Mouse (Mus musculus) CH12.LX (cell line): ENCODE results near the gene Slc24a3. TPM values are rescaled to one million over a fixed set of nuclear protein-coding genes. Genes with fewer than 3 reads are reported as not detected.

Source experiments
- DNase-seq: peaks from one replicate; pipeline ENCODE4 v3.0.0-alpha.2; 2013; ENCODE audit errors: extremely low read depth
- H3K27ac ChIP-seq: 2 replicates; pipeline ENCODE4 v1.5.1; 2012; ENCODE audit warnings: low read depth, mild to moderate bottlenecking, control low read depth, moderate library complexity; ENCODE audit not compliant: insufficient read depth
- H3K27me3 ChIP-seq: replicated peaks from 2 replicates; pipeline ENCODE3; 2012; ENCODE audit warnings: inconsistent platforms
- H3K36me3 ChIP-seq, 2 experiments: replicated peaks in 1 of 2; 2 replicates each; pipeline versions ENCODE3 to v1.6.1; 2012; ENCODE audit warnings: inconsistent platforms in 1 of 2, low read length in 1 of 2, mild to moderate bottlenecking in 1 of 2, mixed read lengths in 1 of 2, moderate library complexity in 1 of 2; ENCODE audit not compliant: control insufficient read depth in 1 of 2, insufficient read depth in 1 of 2
- H3K4me1 ChIP-seq, 2 experiments: 2 replicates each; pipeline ENCODE4 v1.6.1; 2012; ENCODE audit warnings: inconsistent platforms in 1 of 2, moderate library complexity in 1 of 2; ENCODE audit not compliant: insufficient read depth in 2 of 2, control insufficient read depth in 1 of 2
- H3K4me2 ChIP-seq: 2 replicates; pipeline ENCODE4 v1.6.1; 2012; ENCODE audit warnings: low read depth, mild to moderate bottlenecking, control low read depth; ENCODE audit not compliant: poor library complexity, insufficient read depth, severe bottlenecking
- H3K4me3 ChIP-seq, 3 experiments: fragments of 150-350 bp in 1 of 3; sonication (generic) in 1 of 3; replicated peaks in 1 of 3; 2 replicates each; pipeline versions ENCODE3 to v1.5.1; 2011 to 2012; ENCODE audit warnings: low read depth in 2 of 3, low read length in 2 of 3, mild to moderate bottlenecking in 2 of 3, moderate library complexity in 2 of 3, control low read depth in 1 of 3, improper control_type of control experiment in 1 of 3, inconsistent platforms in 1 of 3, mixed read lengths in 1 of 3; ENCODE audit not compliant: poor library complexity in 1 of 3
- H3K79me2 ChIP-seq: replicated peaks from 2 replicates; pipeline ENCODE4 v1.6.1; 2012; ENCODE audit warnings: mild to moderate bottlenecking, moderate library complexity; ENCODE audit not compliant: control insufficient read depth, poor library complexity, insufficient read depth, severe bottlenecking; ENCODE audit errors: extremely low read depth
- H3K9ac ChIP-seq: 2 replicates; pipeline ENCODE4 v1.6.1; 2012; ENCODE audit warnings: low read depth, mild to moderate bottlenecking, control low read depth, moderate library complexity; ENCODE audit not compliant: insufficient read depth
- H3K9me3 ChIP-seq: replicated peaks from 2 replicates; pipeline ENCODE3; 2012; ENCODE audit warnings: low read length, inconsistent platforms, mixed read lengths
- BHLHE40 ChIP-seq: IDR thresholded peaks from 2 replicates; pipeline ENCODE4 v1.6.1; 2011; ENCODE audit warnings: mild to moderate bottlenecking, low read depth, low read length, improper control_type of control experiment
- EP300 ChIP-seq: IDR thresholded peaks from 2 replicates; pipeline ENCODE4 v1.6.1; 2011; ENCODE audit warnings: low read length, improper control_type of control experiment
- ETS1 ChIP-seq: conservative IDR thresholded peaks from 2 replicates; pipeline ENCODE4 v1.6.1; 2012; ENCODE audit warnings: low read depth, mild to moderate bottlenecking, inconsistent platforms, low read length, improper control_type of control experiment, moderate library complexity
- GABPA ChIP-seq: IDR thresholded peaks from 2 replicates; pipeline ENCODE4 v1.6.1; 2012; ENCODE audit warnings: low read depth, low read length, improper control_type of control experiment, inconsistent platforms; ENCODE audit not compliant: insufficient replicate concordance
- HCFC1 ChIP-seq: IDR thresholded peaks from 2 replicates; pipeline ENCODE4 v1.6.1; 2012; ENCODE audit warnings: low read depth, mild to moderate bottlenecking, inconsistent platforms, low read length, improper control_type of control experiment
- JUN ChIP-seq: IDR thresholded peaks from 2 replicates; pipeline ENCODE4 v1.6.1; 2011; ENCODE audit warnings: low read depth, mild to moderate bottlenecking, low read length, improper control_type of control experiment, moderate library complexity; ENCODE audit not compliant: insufficient read depth
- KAT2A ChIP-seq: IDR thresholded peaks from 2 replicates; pipeline ENCODE4 v1.6.1; 2012; ENCODE audit warnings: low read length, improper control_type of control experiment, inconsistent platforms; ENCODE audit not compliant: insufficient replicate concordance
- MAFK ChIP-seq: IDR thresholded peaks from 2 replicates; pipeline ENCODE4 v1.6.1; 2011; ENCODE audit warnings: low read length, improper control_type of control experiment; ENCODE audit not compliant: insufficient replicate concordance
- MAX ChIP-seq: IDR thresholded peaks from 2 replicates; pipeline ENCODE4 v1.6.1; 2011; ENCODE audit warnings: low read length, improper control_type of control experiment
- MAZ ChIP-seq: IDR thresholded peaks from 2 replicates; pipeline ENCODE4 v1.6.1; 2012; ENCODE audit warnings: low read depth, mild to moderate bottlenecking, inconsistent platforms, low read length, improper control_type of control experiment, moderate library complexity
- MXI1 ChIP-seq: IDR thresholded peaks from 2 replicates; pipeline ENCODE4 v1.6.1; 2011; ENCODE audit warnings: mild to moderate bottlenecking, low read depth, low read length, improper control_type of control experiment
- MYC ChIP-seq: IDR thresholded peaks from 2 replicates; pipeline ENCODE4 v1.6.1; 2011; ENCODE audit warnings: low read depth, mild to moderate bottlenecking, improper control_type of control experiment, low read length
- NELFE ChIP-seq: IDR thresholded peaks from 2 replicates; pipeline ENCODE4 v1.6.1; 2011; ENCODE audit warnings: low read depth, low read length, improper control_type of control experiment
- NRF1 ChIP-seq: IDR thresholded peaks from 2 replicates; pipeline ENCODE4 v1.6.1; 2014; ENCODE audit warnings: low read depth, mild to moderate bottlenecking, inconsistent platforms, low read length, improper control_type of control experiment, moderate library complexity
- RAD21 ChIP-seq: IDR thresholded peaks from 2 replicates; pipeline ENCODE4 v1.6.1; 2011; ENCODE audit warnings: low read depth, mild to moderate bottlenecking, low read length, improper control_type of control experiment, moderate library complexity
- SMC3 ChIP-seq: IDR thresholded peaks from 2 replicates; pipeline ENCODE4 v1.6.1; 2011; ENCODE audit warnings: low read depth, low read length, improper control_type of control experiment
- TBP ChIP-seq: conservative IDR thresholded peaks from 2 replicates; pipeline ENCODE4 v1.6.1; 2011; ENCODE audit warnings: low read depth, low read length, improper control_type of control experiment
- UBTF ChIP-seq: IDR thresholded peaks from 2 replicates; pipeline ENCODE4 v1.6.1; 2012; ENCODE audit warnings: low read depth, mild to moderate bottlenecking, inconsistent platforms, low read length, improper control_type of control experiment, moderate library complexity
- USF2 ChIP-seq: conservative IDR thresholded peaks from 2 replicates; pipeline ENCODE4 v1.6.1; 2011; ENCODE audit warnings: low read depth, low read length, improper control_type of control experiment
- ZC3H11A ChIP-seq: IDR thresholded peaks from 2 replicates; pipeline ENCODE4 v1.6.1; 2012; ENCODE audit warnings: low read depth, mild to moderate bottlenecking, inconsistent platforms, low read length, improper control_type of control experiment
- ZMIZ1 ChIP-seq: IDR thresholded peaks from 2 replicates; pipeline ENCODE4 v1.6.1; 2012; ENCODE audit warnings: low read depth, mild to moderate bottlenecking, inconsistent platforms, low read length, improper control_type of control experiment
- ZNF384 ChIP-seq: IDR thresholded peaks from 2 replicates; pipeline ENCODE4 v1.6.1; 2012; ENCODE audit warnings: low read depth, low read length, improper control_type of control experiment, inconsistent platforms
- dilution Hi-C: fragments of 300-500 bp; cut with MboI; formaldehyde crosslinking; loops from 2 replicates; pipeline ENCODE4 v1.14.3; 2020; ENCODE audit warnings: low sequenced_read_pairs; ENCODE audit not compliant: extremely low pct_unique_long_range_greater_than_20kb, extremely low pct_ligation_motif_present
- in situ Hi-C: fragments of 300-500 bp; cut with MboI; formaldehyde crosslinking; loops from 3 replicates; pipeline ENCODE4 v1.14.3; 2019; ENCODE audit warnings: low sequenced_read_pairs, low pct_ligation_motif_present, low pct_unique_long_range_greater_than_20kb, mixed read lengths
- polyA plus RNA-seq: library from polyadenylated mRNA; unstranded; fragments of >175 nt; gene quantifications from 2 replicates; pipeline ENCODE4 v1.2.1, GENCODE M21; 2012; ENCODE audit warnings: low read depth; ENCODE audit not compliant: insufficient read length
- total RNA-seq, 2 experiments: library from RNA; depleted of rRNA; stranded (reverse); fragments of 300-350 nt in 1 of 2; fragments of >200 nt in 1 of 2; gene quantifications; 2 replicates each; pipeline ENCODE4 v1.2.3; 2012 to 2014

Slc24a3 gene
- total and polyA plus RNA-seq, 3 experiments, result not detected

- in situ Hi-C loops, result loop anchor here (10.0 to 25.0 kb wide), 2 partner anchors 351 to 423 kb away; no protein-coding TSS in a partner anchor
- H3K4me2 ChIP-seq, result no peak overlapping the region
- TF ChIP-seq RAD21 (no peak), ZNF384 (no peak), BHLHE40 (no peak), UBTF (no peak), MAZ (no peak)
- H3K9me3 ChIP-seq, result peaks cover 4% of the 10 kb centered on the region
- no peaks in the 10 kb centered on the region for H3K79me2 ChIP-seq
- no peaks in the 10 kb centered on the region for H3K36me3 ChIP-seq
- no peak overlapping the region for H3K9ac ChIP-seq
- peaks cover 0 to 6% of the 10 kb centered on the region in 2 experiments; a peak in 1 of 4 replicates for H3K4me1 ChIP-seq
- H3K4me3 ChIP-seq, result no peak overlapping the region
- H3K27me3 ChIP-seq, result no peaks in the 10 kb centered on the region
- dilution Hi-C loops, result no loop called here
- no peak for DNase-seq
- no peak overlapping the region for H3K27ac ChIP-seq
Observed at GRCm38 (mm10) chr2:145164086-145164485, 3.5 kb upstream of the Slc24a3 start.

- peak; percentile 3 for DNase-seq
- no peaks in the 10 kb centered on the region for H3K27me3 ChIP-seq
- H3K9me3 ChIP-seq, result peaks cover 4% of the 10 kb centered on the region
- no peaks in the 10 kb centered on the region for H3K79me2 ChIP-seq
- no peak overlapping the region for H3K4me3 ChIP-seq
- no peak overlapping the region for H3K9ac ChIP-seq
- H3K36me3 ChIP-seq, result no peaks in the 10 kb centered on the region
- dilution Hi-C loops, result no loop called here
- in situ Hi-C loops, result loop anchor here (10.0 to 25.0 kb wide), 2 partner anchors 350 to 423 kb away; no protein-coding TSS in a partner anchor
- peaks cover 0 to 8% of the 10 kb centered on the region in 2 experiments; a peak in 1 of 4 replicates for H3K4me1 ChIP-seq
- peak overlapping the region; percentile 4; the same call in 1 of the 2 replicates for H3K4me2 ChIP-seq
- no peak overlapping the region for H3K27ac ChIP-seq
- no peak for TF ChIP-seq ETS1
- TF ChIP-seq MAX, result no peak
- no peak for TF ChIP-seq KAT2A
- no peak for TF ChIP-seq NELFE
- no peak for TF ChIP-seq ZNF384
- no peak for TF ChIP-seq TBP
- no peak for TF ChIP-seq SMC3
- TF ChIP-seq ZC3H11A, result no peak
- TF ChIP-seq JUN, result no peak
- no peak for TF ChIP-seq GABPA
- TF ChIP-seq MXI1, result no peak
- no peak for TF ChIP-seq ZMIZ1
- TF ChIP-seq NRF1, result no peak
- TF ChIP-seq USF2, result no peak
- TF ChIP-seq UBTF, result no peak
- no peak for TF ChIP-seq MAFK
- TF ChIP-seq HCFC1, result no peak
- TF ChIP-seq EP300, result no peak
- TF ChIP-seq MYC, result no peak
Observed at GRCm38 (mm10) chr2:145164562-145164961, 3.0 kb upstream of the Slc24a3 start.
